Mouse (Mus musculus) MEL (cell line): Measurements from ENCODE around the gene Cd55. TPM values are rescaled to one million over a fixed set of nuclear protein-coding genes. Genes with fewer than 3 reads are reported as not detected.

Experiments used
- DNase-seq: peaks from one replicate; pipeline ENCODE4 v3.0.0; 2011; ENCODE audit warnings: low read depth, low spot score
- H3K27ac ChIP-seq: 2 replicates; pipeline ENCODE4 v1.5.1; 2012; ENCODE audit warnings: low read depth, mild to moderate bottlenecking, control low read depth, low read length, moderate library complexity; ENCODE audit not compliant: control insufficient read depth
- H3K27me3 ChIP-seq, 2 experiments: fragments of 150-350 bp in 1 of 2; sonication (generic) in 1 of 2; 2 replicates each; pipeline ENCODE4 v1.6.1; 2012; ENCODE audit warnings: low read length in 2 of 2, mild to moderate bottlenecking in 2 of 2, improper control_type of control experiment in 1 of 2, moderate library complexity in 1 of 2; ENCODE audit not compliant: insufficient read depth in 2 of 2, control insufficient read depth in 1 of 2
- H3K36me3 ChIP-seq, 2 experiments: 2 replicates each; pipeline ENCODE4 v1.6.1; 2012 to 2014; ENCODE audit warnings: low read length in 2 of 2, improper control_type of control experiment in 1 of 2, inconsistent platforms in 1 of 2, mild to moderate bottlenecking in 1 of 2; ENCODE audit not compliant: insufficient read depth in 2 of 2, control insufficient read depth in 1 of 2
- H3K4me1 ChIP-seq, 2 experiments: fragments of 150-350 bp in 1 of 2; sonication (generic) in 1 of 2; 2 replicates each; pipeline ENCODE4 v1.6.1; 2012; ENCODE audit warnings: low read length in 2 of 2, improper control_type of control experiment in 1 of 2, mild to moderate bottlenecking in 1 of 2; ENCODE audit not compliant: insufficient read depth in 2 of 2, control insufficient read depth in 1 of 2
- H3K4me3 ChIP-seq, 2 experiments: fragments of 150-350 bp in 1 of 2; sonication (generic) in 1 of 2; 2 replicates each; pipeline ENCODE4 v1.5.1; 2012; ENCODE audit warnings: low read depth in 2 of 2, low read length in 2 of 2, mild to moderate bottlenecking in 2 of 2, moderate library complexity in 2 of 2, control low read depth in 1 of 2, improper control_type of control experiment in 1 of 2; ENCODE audit not compliant: control insufficient read depth in 1 of 2, insufficient read depth in 1 of 2
- H3K79me2 ChIP-seq: 2 replicates; pipeline ENCODE4 v1.6.1; 2012; ENCODE audit warnings: mild to moderate bottlenecking, low read length, moderate library complexity; ENCODE audit not compliant: control insufficient read depth, poor library complexity, insufficient read depth
- H3K9ac ChIP-seq: 2 replicates; pipeline ENCODE4 v1.6.1; 2012; ENCODE audit warnings: low read depth, mild to moderate bottlenecking, control low read depth, low read length, moderate library complexity; ENCODE audit not compliant: control insufficient read depth, poor library complexity, severe bottlenecking
- H3K9me3 ChIP-seq: fragments of 150-350 bp; sonication (generic); replicated peaks from 2 replicates; pipeline ENCODE4 v1.6.1; 2012; ENCODE audit warnings: mild to moderate bottlenecking, low read length, improper control_type of control experiment, moderate library complexity; ENCODE audit not compliant: insufficient read depth
- CTCF ChIP-seq, 3 experiments: IDR thresholded peaks in 2 of 3; conservative IDR thresholded peaks in 1 of 3; 2 replicates each; pipeline ENCODE4 v1.5.1; 2011 to 2012; ENCODE audit warnings: low read length in 3 of 3, low read depth in 2 of 3, mild to moderate bottlenecking in 2 of 3, improper control_type of control experiment in 1 of 3, inconsistent platforms in 1 of 3, mixed read lengths in 1 of 3, moderate library complexity in 1 of 3; ENCODE audit not compliant: control insufficient read depth in 1 of 3, insufficient read depth in 1 of 3, poor library complexity in 1 of 3, severe bottlenecking in 1 of 3
- EP300 ChIP-seq, 2 experiments: IDR thresholded peaks; 2 replicates each; pipeline ENCODE4 v1.6.1; 2011; ENCODE audit warnings: improper control_type of control experiment in 2 of 2, low read length in 2 of 2, low read depth in 1 of 2, mild to moderate bottlenecking in 1 of 2
- ETS1 ChIP-seq: IDR thresholded peaks from 2 replicates; pipeline ENCODE4 v1.6.1; 2012; ENCODE audit warnings: low read depth, mild to moderate bottlenecking, inconsistent platforms, low read length, improper control_type of control experiment, moderate library complexity
- GATA1 ChIP-seq: IDR thresholded peaks from 2 replicates; pipeline ENCODE4 v1.6.1; 2011; ENCODE audit warnings: low read depth, low read length, improper control_type of control experiment
- KAT2A ChIP-seq: conservative IDR thresholded peaks from 2 replicates; pipeline ENCODE4 v1.6.1; 2012; ENCODE audit warnings: low read depth, low read length, improper control_type of control experiment, inconsistent platforms
- MAZ ChIP-seq: IDR thresholded peaks from 2 replicates; pipeline ENCODE4 v1.6.1; 2012; ENCODE audit warnings: low read depth, mild to moderate bottlenecking, inconsistent platforms, low read length, improper control_type of control experiment
- MXI1 ChIP-seq: IDR thresholded peaks from 2 replicates; pipeline ENCODE4 v1.6.1; 2011; ENCODE audit warnings: mild to moderate bottlenecking, low read depth, low read length, improper control_type of control experiment
- MYB ChIP-seq: IDR thresholded peaks from 2 replicates; pipeline ENCODE4 v1.6.1; 2011; ENCODE audit warnings: mild to moderate bottlenecking, low read depth, low read length, improper control_type of control experiment
- NRF1 ChIP-seq: IDR thresholded peaks from 2 replicates; pipeline ENCODE4 v1.6.1; 2014; ENCODE audit warnings: low read depth, mild to moderate bottlenecking, inconsistent platforms, low read length, improper control_type of control experiment, moderate library complexity; ENCODE audit not compliant: poor library complexity, insufficient read depth, severe bottlenecking
- POLR2A ChIP-seq, 2 experiments: IDR thresholded peaks; 2 replicates each; pipeline ENCODE4 v1.6.1; 2011 to 2012; ENCODE audit warnings: low read length in 2 of 2, mild to moderate bottlenecking in 2 of 2, control low read depth in 1 of 2, improper control_type of control experiment in 1 of 2, low read depth in 1 of 2, moderate library complexity in 1 of 2; ENCODE audit not compliant: control insufficient read depth in 1 of 2, insufficient read depth in 1 of 2, poor library complexity in 1 of 2
- RAD21 ChIP-seq: IDR thresholded peaks from 2 replicates; pipeline ENCODE4 v1.6.1; 2011; ENCODE audit warnings: mild to moderate bottlenecking, low read depth, low read length, improper control_type of control experiment
- RCOR1 ChIP-seq: IDR thresholded peaks from 2 replicates; pipeline ENCODE4 v1.6.1; 2012; ENCODE audit warnings: low read depth, mild to moderate bottlenecking, inconsistent platforms, low read length, improper control_type of control experiment
- SIN3A ChIP-seq: IDR thresholded peaks from 2 replicates; pipeline ENCODE4 v1.6.1; 2012; ENCODE audit warnings: low read length, improper control_type of control experiment, inconsistent platforms
- SMC3 ChIP-seq: IDR thresholded peaks from 2 replicates; pipeline ENCODE4 v1.6.1; 2011; ENCODE audit warnings: low read depth, low read length, improper control_type of control experiment
- TBP ChIP-seq: IDR thresholded peaks from 2 replicates; pipeline ENCODE4 v1.8.0; 2011; ENCODE audit warnings: low read depth, low read length, improper control_type of control experiment
- TCF12 ChIP-seq: IDR thresholded peaks from 2 replicates; pipeline ENCODE4 v1.6.1; 2014; ENCODE audit warnings: low read depth, mild to moderate bottlenecking, inconsistent platforms, low read length, improper control_type of control experiment, moderate library complexity
- UBTF ChIP-seq: IDR thresholded peaks from 2 replicates; pipeline ENCODE4 v1.6.1; 2012; ENCODE audit warnings: low read depth, mild to moderate bottlenecking, inconsistent platforms, low read length, improper control_type of control experiment, moderate library complexity, borderline replicate concordance; ENCODE audit not compliant: insufficient read depth
- ZMIZ1 ChIP-seq: IDR thresholded peaks from 2 replicates; pipeline ENCODE4 v1.6.1; 2012; ENCODE audit warnings: low read depth, mild to moderate bottlenecking, inconsistent platforms, low read length, improper control_type of control experiment, moderate library complexity
- ZNF384 ChIP-seq: IDR thresholded peaks from 2 replicates; pipeline ENCODE4 v1.6.1; 2012; ENCODE audit warnings: low read depth, mild to moderate bottlenecking, inconsistent platforms, low read length, improper control_type of control experiment
- polyA plus RNA-seq, 2 experiments: library from polyadenylated mRNA; stranded (reverse) in 1 of 2; unstranded in 1 of 2; fragments of >175 nt in 1 of 2; fragments of >200 nt in 1 of 2; gene quantifications; 2 replicates each; pipeline versions ENCODE4 v1.2.1 to v1.2.4; 2012; ENCODE audit warnings: low replicate concordance in 2 of 2, low read depth in 1 of 2; ENCODE audit not compliant: insufficient read length in 2 of 2, insufficient read depth in 1 of 2, missing spikeins in 1 of 2
- total RNA-seq: library from RNA; depleted of rRNA; stranded (reverse); fragments of 300-350 nt; gene quantifications from 2 replicates; pipeline ENCODE4 v1.2.3, GENCODE M21; 2012; rRNA removed

The Cd55 gene
- 18.3 and 20.2 TPM in 2 replicates for total RNA-seq
- polyA plus RNA-seq: 10 to 100 TPM in 1 of 2 experiments, not detected in 1; 12.8 TPM

DNA sequence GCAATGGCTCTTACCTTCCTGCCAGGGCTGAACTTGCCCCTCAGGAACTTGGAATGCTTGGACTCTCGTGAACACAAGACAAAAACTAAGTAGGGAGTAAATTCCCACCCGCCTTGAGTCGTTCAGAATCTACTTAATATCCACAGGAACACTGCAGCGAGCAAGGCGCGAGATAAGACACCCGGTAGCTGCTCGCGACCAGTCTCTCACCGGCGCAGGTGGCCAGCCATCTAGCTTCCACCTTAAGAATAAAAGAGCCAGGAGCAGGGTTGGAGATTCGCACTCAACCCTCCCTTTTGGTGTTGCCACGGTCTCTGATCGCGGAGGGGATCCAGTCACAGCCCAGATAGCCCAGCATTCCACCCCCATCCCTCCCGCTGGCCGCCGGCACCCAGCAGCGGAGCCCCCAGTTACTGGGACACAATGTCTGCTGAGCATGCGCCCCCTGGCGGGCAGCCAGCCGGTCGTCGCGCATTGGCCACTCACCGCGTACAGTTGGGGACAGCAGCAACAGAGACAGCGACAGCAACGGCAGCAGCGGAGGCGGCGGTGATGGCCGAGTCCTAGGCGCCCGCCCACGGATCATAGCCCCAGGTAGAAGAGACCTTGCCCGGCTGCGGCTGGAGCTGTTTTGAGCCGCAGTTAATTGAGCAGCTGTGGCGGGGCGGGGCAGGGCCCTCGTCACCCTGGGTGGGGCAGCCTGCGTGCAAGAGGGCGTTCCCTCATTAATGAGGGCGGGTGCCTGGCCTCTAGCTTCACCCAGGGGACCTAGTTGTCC is at the start of gene Cd55:
Gene Cd55, minus strand, starts transcription at position 661 of the 778 bp plus-strand sequence.
- Histone ChIP-seq H3K27ac (peak within 1 kb of the TSS; percentile 33), H3K9me3 (no peaks in the 10 kb centered on the region), H3K9ac (peak within 1 kb of the TSS; percentile 85), H3K4me3 (peak within 1 kb of the TSS; percentile 78 to 81), H3K79me2 (peaks cover 3% of the 10 kb centered on the region), H3K36me3 (peaks cover 2 to 25% of the 10 kb centered on the region in 2 experiments), H3K27me3 (no peaks in the 10 kb centered on the region), H3K4me1 (peaks cover 0 to 9% of the 10 kb centered on the region in 2 experiments; a peak in 2 of 4 replicates)
- TF ChIP-seq TBP (peak; percentile 40; the same call in 1 of the 2 replicates), ETS1 (no peak; the same call in 1 of the 2 replicates), SMC3 (peak; percentile 56), RCOR1 (no peak), GATA1 (peak; percentile 53), UBTF (peak; percentile 94; the same call in 1 of the 2 replicates), RAD21 (peak; percentile 22), EP300 (IDR thresholded peaks at IDR 0.05; ENCODE audit: low read depth in 1 of 2, low read length in 2 of 2) (no peak), ZMIZ1 (0 out of 2 replicates have a peak, but pooled peaks have one; percentile 47), POLR2A (IDR thresholded peaks at IDR 0.05; ENCODE audit: control insufficient read depth in 1 of 2, insufficient read depth in 1 of 2, low read depth in 1 of 2, low read length in 2 of 2, poor library complexity in 1 of 2) (peak; percentile 43 to 51; a peak in 3 of 4 replicates), MAZ (peak; percentile 66), ZNF384 (no peak), CTCF (IDR thresholded peaks at IDR 0.05 in 2 of 3, conservative IDR thresholded peaks at IDR 0.05 in 1 of 3; ENCODE audit: control insufficient read depth in 1 of 3, insufficient read depth in 1 of 3, low read depth in 2 of 3, low read length in 3 of 3, poor library complexity in 1 of 3, severe bottlenecking in 1 of 3) (peak; percentile 56 to 94 (median 79)), MYB (no peak), NRF1 (peak; percentile 67), SIN3A (peak; percentile 63), TCF12 (peak; percentile 51; the same call in 1 of the 2 replicates), KAT2A (no peak), MXI1 (peak; percentile 58)
- peak; percentile 93 for DNase-seq
